Mouse (Mus musculus): ENCODE data around the gene Cst7.

GRCm38 (mm10) chr2:150608087-150608799 is 38.0 kb downstream of the Cst7 start, which contains the start of gene Apmap:
- TF ChIP-seq CTCF (IDR thresholded peaks at IDR 0.05; ENCODE audit: extremely low read depth, insufficient read depth, insufficient read length, insufficient replicate concordance) (no peak), POLR2A (IDR thresholded peaks at IDR 0.05; ENCODE audit: low read depth, low read length) (no peak)

Measured in spleen, adult 2 months (tissue).